Mouse (Mus musculus) c-Kit-positive CD71-positive TER-119-negative erythroid progenitor cells, embryonic 14.5 days (primary cell): Measurements from ENCODE around the gene Zfp280b.
A peak's percentile ranks its signal among the peaks of the same experiment; 100 is the strongest.
"Not testable (repeated sequence)": the region's sequence is repeated elsewhere in the genome, so short reads cannot be mapped to it uniquely, and the experiment has no call there.

Source experiments
- DNase-seq: peaks from one replicate; pipeline ENCODE4 v3.0.0-alpha.2; 2013; ENCODE audit warnings: low read depth

Zfp280b gene

GRCm38 (mm10) chr10:76032402-76033118, at the start of gene Zfp280b:
Zfp280b (plus strand) TSS chr10:76032650.
- DNase-seq, result peak; percentile 91

GRCm38 (mm10) chr10:75990430-75991042, 41.9 kb upstream of the Zfp280b start:
- no peak for DNase-seq

GRCm38 (mm10) chr10:75993616-75994240, 38.7 kb upstream of the Zfp280b start:
- no peak for DNase-seq

GRCm38 (mm10) chr10:75994531-75995210, 37.8 kb upstream of the Zfp280b start:
- not testable (repeated sequence) for DNase-seq

DNA sequence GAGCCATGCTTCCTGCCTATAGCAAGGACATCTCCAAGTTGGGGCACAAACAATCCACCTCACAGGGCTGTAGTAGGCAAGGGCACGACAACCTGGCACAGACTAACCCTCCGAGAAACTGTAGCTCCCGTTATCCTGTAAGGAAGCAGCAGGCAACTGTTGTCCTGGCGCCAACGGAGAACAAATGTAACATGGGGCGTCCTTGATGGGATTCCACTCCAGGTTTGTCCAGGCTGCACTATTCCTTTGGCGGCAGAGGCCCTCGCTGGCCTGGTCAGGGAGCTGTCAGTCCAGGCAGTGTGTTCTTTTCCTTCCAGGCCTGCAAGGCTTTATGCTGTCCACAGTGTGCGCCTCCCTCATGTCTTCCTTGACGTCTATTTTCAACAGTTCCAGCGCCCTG, 37.0 kb upstream of the Zfp280b start:
- DNase-seq, result no peak

DNA sequence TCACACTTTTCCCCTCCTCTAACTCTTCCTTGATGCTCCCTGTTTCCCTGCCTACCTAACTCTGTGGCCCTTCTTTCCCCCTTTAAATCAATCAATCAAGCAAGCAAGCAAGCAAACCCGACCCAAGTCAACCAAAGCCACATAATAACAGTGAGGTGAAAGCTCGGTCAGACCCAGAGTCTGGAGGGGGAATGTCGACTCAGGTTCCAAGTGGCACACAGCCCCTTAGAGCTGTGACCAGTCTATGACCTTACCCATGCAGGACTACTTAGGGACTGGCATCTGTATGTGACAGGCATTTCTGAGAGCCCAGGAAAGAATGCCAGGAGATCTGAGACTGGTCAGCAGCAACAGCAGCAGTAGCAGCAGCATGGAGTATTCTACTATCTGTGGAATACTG, 36.1 kb upstream of the Zfp280b start:
- DNase-seq, result no peak

- no peak for DNase-seq
These were observed 31.3 kb upstream of the Zfp280b start for GRCm38 (mm10) chr10:76001160-76001559.

DNA sequence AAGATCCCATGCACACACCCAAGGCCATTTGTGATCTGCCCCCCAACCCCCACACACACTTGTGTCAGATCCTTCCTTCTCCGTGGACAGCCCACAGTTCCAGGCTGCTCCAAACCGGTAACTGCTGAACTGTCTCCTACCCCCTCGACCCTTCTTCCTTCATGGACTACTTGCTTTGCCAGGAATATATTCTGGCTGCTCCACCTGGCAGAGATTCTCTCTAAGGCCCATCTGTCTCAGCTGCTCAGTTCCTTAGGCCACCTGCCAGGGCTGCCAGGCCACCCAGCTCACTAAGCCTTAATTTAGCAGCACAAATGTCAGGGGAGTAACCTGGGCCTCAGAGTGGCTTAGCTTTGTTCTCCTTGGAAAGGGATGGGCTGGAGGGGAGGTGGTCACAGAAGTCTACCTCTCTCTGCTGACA, 30.3 kb upstream of the Zfp280b start:
- no peak for DNase-seq

- DNase-seq, result no peak
These were observed 29.8 kb upstream of the Zfp280b start for GRCm38 (mm10) chr10:76002615-76003014.

DNA sequence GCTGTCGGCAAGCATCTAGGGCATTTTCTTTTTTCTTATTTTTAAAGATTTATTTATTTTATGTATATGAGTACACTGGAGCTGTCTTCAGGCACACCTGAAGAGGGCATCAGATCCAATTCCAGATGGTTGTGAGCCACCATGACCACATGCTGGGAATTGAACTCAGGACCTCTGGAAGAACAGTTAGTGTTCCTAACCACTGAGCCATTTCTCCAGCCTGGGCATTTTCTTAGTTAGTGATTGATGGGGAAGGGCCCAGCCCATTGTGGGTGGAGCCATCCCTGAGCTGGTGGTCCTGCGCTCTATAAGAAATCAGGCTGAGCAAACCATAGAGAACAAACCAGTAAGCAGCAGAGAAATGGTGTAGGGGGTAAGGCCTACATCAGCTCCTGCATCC, 29.2 kb upstream of the Zfp280b start:
- DNase-seq, result no peak

DNA sequence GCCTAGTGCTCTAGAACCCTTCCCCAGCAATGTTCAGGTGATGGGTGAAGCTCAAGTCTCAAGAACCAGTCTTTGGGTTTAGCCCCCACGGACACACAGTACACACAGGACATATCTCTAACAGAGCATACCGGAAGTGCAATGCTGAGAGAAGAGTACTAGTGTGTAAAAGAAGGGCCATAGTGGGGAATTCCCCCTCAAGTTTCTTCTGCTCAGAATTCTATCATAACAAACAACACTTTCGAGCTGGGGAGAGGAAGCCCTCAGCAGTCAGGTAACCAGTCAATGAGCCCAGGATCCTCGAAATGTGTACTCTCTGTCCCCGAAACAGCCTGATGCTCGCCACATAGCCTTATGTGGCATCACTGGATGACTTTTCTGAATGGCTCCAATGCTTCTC, 26.1 kb upstream of the Zfp280b start:
- no peak for DNase-seq

GRCm38 (mm10) chr10:76009812-76010211, 22.6 kb upstream of the Zfp280b start:
- no peak for DNase-seq

DNA sequence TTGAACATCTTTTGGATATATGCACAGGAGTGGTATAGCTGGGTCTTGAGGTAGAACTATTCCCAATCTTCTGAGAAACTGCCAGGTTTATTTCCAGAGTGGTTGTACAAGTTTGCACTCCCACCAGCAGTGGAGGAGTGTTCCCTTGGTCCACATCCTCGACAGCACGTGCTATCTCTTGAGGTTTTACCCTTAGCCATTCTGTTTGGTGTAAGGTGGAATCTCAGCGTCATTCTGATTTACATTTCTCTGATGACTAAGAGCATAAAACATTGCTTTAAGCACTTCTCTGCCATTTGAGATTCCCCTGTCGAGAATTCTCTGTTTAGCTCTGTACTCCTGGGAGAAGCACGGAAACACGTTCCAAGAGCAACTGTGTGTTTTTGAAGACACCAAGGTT, 19.5 kb upstream of the Zfp280b start:
- DNase-seq, result no peak

DNA sequence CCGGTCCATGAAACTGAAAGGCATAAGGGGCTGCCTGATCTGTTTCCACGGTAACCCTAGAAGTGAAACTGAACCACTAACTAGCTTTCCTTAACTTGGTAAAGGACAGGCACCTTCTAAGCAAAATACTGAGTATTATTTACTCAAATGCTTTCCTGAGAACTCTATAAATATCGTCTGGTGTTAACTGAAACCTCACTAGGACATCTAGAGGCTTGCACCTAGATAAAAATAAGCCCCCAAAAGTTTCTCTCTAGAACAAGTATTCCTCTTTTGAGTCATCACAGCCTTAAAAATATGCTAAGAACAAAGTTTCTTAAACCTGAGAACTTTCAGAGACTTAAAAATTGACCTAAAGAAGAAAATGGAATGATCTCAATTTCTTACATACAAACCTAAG, 15.6 kb upstream of the Zfp280b start:
- no peak for DNase-seq

GRCm38 (mm10) chr10:76021728-76022127, 10.7 kb upstream of the Zfp280b start:
- no peak for DNase-seq

DNA sequence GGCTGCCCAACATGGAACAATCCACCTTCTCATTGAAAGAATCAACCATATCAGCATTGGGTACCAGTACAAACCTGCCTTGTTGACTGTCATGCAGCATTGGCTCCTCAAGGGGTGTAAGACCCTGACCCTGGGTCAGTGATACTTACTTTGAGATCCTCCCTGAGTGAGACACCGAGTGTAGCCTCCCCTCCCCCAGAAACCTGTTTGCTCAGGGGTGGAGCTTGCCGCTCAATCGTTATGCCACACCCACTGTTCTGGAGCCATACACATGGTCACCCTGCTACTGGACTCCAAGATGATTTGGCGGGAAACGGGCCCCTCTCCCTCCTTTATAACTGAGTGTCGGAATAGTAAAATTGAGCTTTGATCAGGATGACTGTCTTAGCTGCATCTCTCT, 8.5 kb upstream of the Zfp280b start:
- no peak for DNase-seq

- no peak for DNase-seq
These were observed 6.8 kb upstream of the Zfp280b start for GRCm38 (mm10) chr10:76025470-76026190.

- no peak for DNase-seq
These were observed 5.1 kb upstream of the Zfp280b start for GRCm38 (mm10) chr10:76027127-76028015.

DNA sequence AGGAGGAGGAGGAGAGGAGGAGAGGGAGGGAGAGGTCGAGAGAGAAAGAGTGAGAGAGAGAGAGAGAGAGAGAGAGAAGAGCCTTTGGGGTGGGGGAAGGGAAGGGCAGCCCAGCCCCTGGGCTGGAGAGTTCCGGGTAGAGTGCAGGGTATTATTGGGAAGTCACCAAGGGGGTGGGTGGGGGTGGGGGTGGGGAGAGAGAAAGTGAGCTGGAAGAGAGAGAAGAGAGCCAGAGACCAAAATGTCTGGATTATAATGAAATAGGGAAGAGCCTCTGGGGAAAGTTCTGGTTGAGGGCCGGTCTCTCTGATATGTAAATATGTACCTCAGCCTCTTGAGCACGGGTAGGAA, 4.5 kb upstream of the Zfp280b start:
- no peak for DNase-seq

DNA sequence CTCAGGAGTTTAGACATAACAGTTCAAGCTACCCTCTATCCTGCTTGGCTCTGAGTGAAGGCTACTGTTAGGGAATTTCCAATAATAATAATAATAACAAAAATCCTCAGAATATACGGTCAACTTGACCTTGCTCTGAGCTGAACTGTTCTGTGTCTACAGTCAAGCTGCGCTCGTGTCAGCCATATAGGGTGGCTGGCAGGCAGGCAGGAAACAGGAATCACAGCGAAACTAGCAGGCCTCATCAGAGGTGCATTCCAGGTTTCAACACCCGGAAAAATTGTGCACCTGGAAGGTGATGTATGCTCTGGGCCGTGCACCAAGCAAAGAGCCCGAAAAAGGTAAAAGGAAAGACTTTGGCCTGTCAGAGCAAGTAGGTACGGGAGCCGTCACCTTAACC, 4.1 kb upstream of the Zfp280b start:
- no peak for DNase-seq

DNA sequence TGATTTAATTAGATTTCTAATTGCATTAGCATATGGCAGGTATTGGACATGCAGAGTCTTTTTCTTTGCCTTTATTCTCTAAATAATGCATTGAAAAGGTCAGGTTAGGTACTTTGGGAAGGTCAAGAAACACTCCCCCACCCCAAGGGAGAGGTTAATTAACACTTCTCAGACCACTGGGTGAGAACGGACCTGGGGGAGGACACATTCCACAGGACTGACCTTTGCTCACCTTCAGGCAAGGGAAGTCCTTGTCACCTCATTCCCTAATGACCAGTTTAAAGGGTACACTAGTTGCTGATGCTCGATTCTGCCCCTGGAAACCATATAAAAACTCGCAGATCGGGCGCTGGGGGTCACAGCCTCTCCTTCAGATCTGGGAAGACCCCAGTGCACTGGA, 3.2 kb upstream of the Zfp280b start:
- no peak for DNase-seq
